14 mouse cellular contexts compared by ENCODE assay signal in genomic region chr8:11324801-11325395, GRCm38 (mm10). TPM values are rescaled to one million over a fixed set of nuclear protein-coding genes. Genes with fewer than 3 reads are reported as not detected.
DNase-seq lines count a peak whose midpoint lies in the region; ATAC-seq and TF ChIP-seq lines count a peak whose summit lies in the region.
"Had no signal": no experiment of that assay in that cellular context is flagged by ENCODE, and none has a peak within 500 bp of the region (broad histone marks: within the 10 kb centered on the region; RNA-seq: fewer than 3 reads in every experiment).

No protein-coding gene starts in this region.

- 46% methylated on average over 6 of the region's 6 CpGs for WGBS in hindbrain, postnatal 0 days
- 77% methylated on average over 6 of the region's 6 CpGs for WGBS in hindbrain, embryonic 13.5 days
- 73% methylated on average over 6 of the region's 6 CpGs for WGBS in embryonic facial prominence, embryonic 13.5 days
- 69% methylated on average over 6 of the region's 6 CpGs for WGBS in limb, embryonic 15.5 days

- H3K9me3 ChIP-seq in hindbrain, postnatal 0 days (ENCODE audit: low read length), result no peaks in the 10 kb centered on the region
- no peaks in the 10 kb centered on the region for H3K9me3 ChIP-seq in hindbrain, embryonic 13.5 days
- no peaks in the 10 kb centered on the region for H3K9me3 ChIP-seq in embryonic facial prominence, embryonic 13.5 days
- no peaks in the 10 kb centered on the region for H3K9me3 ChIP-seq in limb, embryonic 15.5 days

- no peak for ATAC-seq in hindbrain, postnatal 0 days
- ATAC-seq in hindbrain, embryonic 13.5 days (ENCODE audit: low FRiP score), result no peak
- ATAC-seq in embryonic facial prominence, embryonic 13.5 days (ENCODE audit: insufficient number of reproducible peaks, insufficient read depth, low FRiP score, low TSS enrichment, low read depth), result no peak
- ATAC-seq in hematopoietic stem cell, adult 5-6 weeks (replicated peaks in 1 of 2; ENCODE audit: insufficient read depth in 1 of 2, low FRiP score in 2 of 2, low TSS enrichment in 1 of 2, low read depth in 1 of 2, poor library complexity in 2 of 2, severe bottlenecking in 2 of 2), result peak; percentile 34 to 35; a peak in 1 of 4 replicates
- ATAC-seq in limb, embryonic 15.5 days (ENCODE audit: insufficient number of reproducible peaks, low FRiP score, low TSS enrichment, low read depth), result no peak
- ATAC-seq: forebrain, embryonic 14.5 days; inflammation-experienced regulatory T-cells, adult 6 months; midbrain, embryonic 16.5 days had no signal

- no peak overlapping the region for H3K9ac ChIP-seq in hindbrain, postnatal 0 days (replicated peaks; ENCODE audit: low read length)
- H3K9ac ChIP-seq in hindbrain, embryonic 13.5 days, result no peak overlapping the region
- H3K9ac ChIP-seq in embryonic facial prominence, embryonic 13.5 days, result no peak overlapping the region
- no peak overlapping the region for H3K9ac ChIP-seq in limb, embryonic 15.5 days

- TF ChIP-seq CTCF in hindbrain, postnatal 0 days (IDR thresholded peaks at IDR 0.05; ENCODE audit: low read depth), result no peak

- DNase-seq in hindbrain, postnatal 0 days (ENCODE audit: low spot score), result peak; percentile 13
- DNase-seq in testis, postnatal 14 days (ENCODE audit: low spot score), result no peak
- DNase-seq in cerebellum, postnatal 4 days (ENCODE audit: low spot score in 2 of 2), result no peak
- DNase-seq: adrenal gland, postnatal 25 days; cerebellum, adult 8-10 months; gastrocnemius, postnatal 36 days; layer of hippocampus, postnatal 36 days had no signal

- no peaks in the 10 kb centered on the region for H3K36me3 ChIP-seq in hindbrain, postnatal 0 days (ENCODE audit: insufficient read depth, low read length)
- H3K36me3 ChIP-seq in hindbrain, embryonic 13.5 days, result no peaks in the 10 kb centered on the region
- no peaks in the 10 kb centered on the region for H3K36me3 ChIP-seq in embryonic facial prominence, embryonic 13.5 days
- no peaks in the 10 kb centered on the region for H3K36me3 ChIP-seq in limb, embryonic 15.5 days

- H3K4me1 ChIP-seq in hindbrain, postnatal 0 days (ENCODE audit: insufficient read depth, low read length), result no peaks in the 10 kb centered on the region
- H3K4me1 ChIP-seq in hindbrain, embryonic 13.5 days (replicated peaks), result 0 out of 2 replicates have a peak, but pooled peaks cover 3% of the 10 kb centered on the region
- H3K4me1 ChIP-seq in embryonic facial prominence, embryonic 13.5 days, result peaks cover 39% of the 10 kb centered on the region
- peaks cover 33% of the 10 kb centered on the region for H3K4me1 ChIP-seq in limb, embryonic 15.5 days

- no peak overlapping the region for H3K4me3 ChIP-seq in hindbrain, postnatal 0 days (ENCODE audit: low read length)
- no peak overlapping the region for H3K4me3 ChIP-seq in hindbrain, embryonic 13.5 days
- H3K4me3 ChIP-seq in embryonic facial prominence, embryonic 13.5 days, result no peak overlapping the region
- no peak overlapping the region for H3K4me3 ChIP-seq in limb, embryonic 15.5 days

- H3K27ac ChIP-seq in hindbrain, postnatal 0 days, result no peak overlapping the region
- H3K27ac ChIP-seq in hindbrain, embryonic 13.5 days, result no peak overlapping the region
- H3K27ac ChIP-seq in embryonic facial prominence, embryonic 13.5 days, result peak overlapping the region; percentile 68
- peak overlapping the region; percentile 50 for H3K27ac ChIP-seq in limb, embryonic 15.5 days

- no peaks in the 10 kb centered on the region for H3K27me3 ChIP-seq in hindbrain, postnatal 0 days (ENCODE audit: insufficient read depth, low read length)
- H3K27me3 ChIP-seq in hindbrain, embryonic 13.5 days, result no peaks in the 10 kb centered on the region
- H3K27me3 ChIP-seq in embryonic facial prominence, embryonic 13.5 days, result no peaks in the 10 kb centered on the region
- no peaks in the 10 kb centered on the region for H3K27me3 ChIP-seq in limb, embryonic 15.5 days

- no peak overlapping the region for H3K4me2 ChIP-seq in hindbrain, postnatal 0 days (ENCODE audit: low read depth, low read length)
- no peak overlapping the region for H3K4me2 ChIP-seq in hindbrain, embryonic 13.5 days
- no peak overlapping the region for H3K4me2 ChIP-seq in embryonic facial prominence, embryonic 13.5 days
- H3K4me2 ChIP-seq in limb, embryonic 15.5 days, result no peak overlapping the region

RNA-seq across cellular contexts. Expression of gene Col4a1, which starts 12.3 kb away (rescaled TPM):
- 203 and 254 TPM in 2 replicates for total RNA-seq in hindbrain, postnatal 0 days (2014; rRNA removed)
- 46.4 and 55.6 TPM in 2 replicates for polyA plus RNA-seq in hindbrain, postnatal 0 days (2015; fragmentation: Nextera tagmentation; extraction: Ambion mirVana)
- polyA plus RNA-seq in hindbrain, embryonic 13.5 days (2015; fragmentation: Nextera tagmentation; extraction: Ambion mirVana), result 93.3 and 94.0 TPM in 2 replicates
- polyA plus RNA-seq in embryonic facial prominence, embryonic 13.5 days (2015; fragmentation: Nextera tagmentation; extraction: Ambion mirVana), result 121 and 137 TPM in 2 replicates
- 17.3 and 30.0 TPM in 2 replicates for total RNA-seq in hematopoietic stem cell, adult 5-6 weeks (2017)
- 172 and 209 TPM in 2 replicates for polyA plus RNA-seq in limb, embryonic 15.5 days (2015; fragmentation: Nextera tagmentation; extraction: Ambion mirVana)

RNA-seq across cellular contexts. Expression of gene Col4a2, which starts 12.3 kb away (rescaled TPM):
- total RNA-seq in hindbrain, postnatal 0 days (2014; rRNA removed), result 76.6 and 95.8 TPM in 2 replicates
- 26.5 and 27.8 TPM in 2 replicates for polyA plus RNA-seq in hindbrain, postnatal 0 days (2015; fragmentation: Nextera tagmentation; extraction: Ambion mirVana)
- polyA plus RNA-seq in hindbrain, embryonic 13.5 days (2015; fragmentation: Nextera tagmentation; extraction: Ambion mirVana), result 41.6 and 42.4 TPM in 2 replicates
- 58.8 and 62.0 TPM in 2 replicates for polyA plus RNA-seq in embryonic facial prominence, embryonic 13.5 days (2015; fragmentation: Nextera tagmentation; extraction: Ambion mirVana)
- 16.1 and 16.9 TPM in 2 replicates for total RNA-seq in hematopoietic stem cell, adult 5-6 weeks (2017)
- polyA plus RNA-seq in limb, embryonic 15.5 days (2015; fragmentation: Nextera tagmentation; extraction: Ambion mirVana), result 77.4 and 83.3 TPM in 2 replicates
- polyA plus RNA-seq: inflammation-experienced regulatory T-cells, adult 6 months had no signal

Comparison
In these comparisons a context has a peak if more than half of its experiments do, and no peak if none do; other contexts are left out.
1. ATAC-seq: peak in hematopoietic stem cell, adult 5-6 weeks (2 of 2); none in hindbrain, postnatal 0 days (single experiment), hindbrain, embryonic 13.5 days (single experiment), embryonic facial prominence, embryonic 13.5 days (single experiment) and limb, embryonic 15.5 days (single experiment).
2. H3K27ac ChIP-seq: peak in embryonic facial prominence, embryonic 13.5 days (single experiment) and limb, embryonic 15.5 days (single experiment); none in hindbrain, postnatal 0 days (single experiment) and hindbrain, embryonic 13.5 days (single experiment).